Mouse (Mus musculus) neural tube, embryonic 12.5 days (tissue): Measurements from ENCODE around the gene Bcam. TPM values are rescaled to one million over a fixed set of nuclear protein-coding genes. Genes with fewer than 3 reads are reported as not detected.

ENCODE experiments used
- ATAC-seq: fragments of 200-750 bp; cut with Nextera tagmentation; 2 replicates; pipeline ENCODE4 v1.8.0; 2017; ENCODE audit warnings: low read depth, mild to moderate bottlenecking, moderate TSS enrichment, moderate library complexity; ENCODE audit not compliant: low FRiP score
- H3K27ac ChIP-seq: fragments of 300-500 bp; sonication (generic); 2 replicates; pipeline ENCODE4 v1.5.1; 2016
- H3K27me3 ChIP-seq: fragments of 300-500 bp; sonication (generic); replicated peaks from 2 replicates; pipeline ENCODE4 v1.6.1; 2016; ENCODE audit warnings: mild to moderate bottlenecking
- H3K36me3 ChIP-seq: fragments of 300-500 bp; sonication (generic); 2 replicates; pipeline ENCODE4 v1.6.1; 2016; ENCODE audit warnings: mild to moderate bottlenecking
- H3K4me1 ChIP-seq: fragments of 300-500 bp; sonication (generic); 2 replicates; pipeline ENCODE4 v1.6.1; 2016
- H3K4me2 ChIP-seq: fragments of 300-500 bp; sonication (generic); replicated peaks from 2 replicates; pipeline ENCODE4 v1.6.1; 2016; ENCODE audit warnings: mild to moderate bottlenecking
- H3K4me3 ChIP-seq: fragments of 300-500 bp; sonication (generic); 2 replicates; pipeline ENCODE4 v1.5.1; 2016
- H3K9ac ChIP-seq: fragments of 300-500 bp; sonication (generic); 2 replicates; pipeline ENCODE4 v1.6.1; 2016; ENCODE audit warnings: mild to moderate bottlenecking
- H3K9me3 ChIP-seq: fragments of 300-500 bp; sonication (generic); 2 replicates; pipeline ENCODE4 v1.6.1; 2016; ENCODE audit warnings: mild to moderate bottlenecking
- WGBS: fragments of 180-500 bp; shearing (Covaris S2); methylation state at CpG from one replicate; pipeline ENCODE4 v1.1.7; 2016; 5-methylcytosine and 5-hydroxymethylcytosine counted together
- polyA plus RNA-seq: library from polyadenylated mRNA; unstranded; fragments of >200 nt; fragmentation: Nextera tagmentation; extraction: Ambion mirVana; gene quantifications from 2 replicates; pipeline ENCODE4 v1.2.1, GENCODE M21; 2016

The Bcam gene
- polyA plus RNA-seq, 1 experiment from 2014 or later, result 15.1 TPM

DNA sequence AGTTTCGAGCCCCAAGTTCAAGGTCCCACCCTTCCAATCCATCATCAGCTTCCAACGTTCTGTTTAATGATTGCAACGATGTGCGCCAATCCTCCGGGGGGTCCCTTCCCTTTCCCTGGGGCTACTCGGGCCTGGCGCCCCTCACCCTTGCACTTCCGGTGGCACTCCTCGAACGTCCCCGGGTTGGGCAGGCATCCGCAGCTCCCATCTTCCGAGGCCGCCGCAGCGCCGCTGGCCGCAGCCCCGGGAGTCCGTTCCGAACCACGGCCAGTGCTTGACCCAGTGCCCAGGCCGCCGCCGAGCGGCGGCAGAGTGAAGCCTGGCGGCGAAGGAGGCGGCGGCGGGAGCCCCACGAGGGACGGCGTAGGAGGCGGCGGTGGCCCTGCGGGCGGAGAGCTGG is 56.0 kb downstream of the Bcam start:
- no peaks in the 10 kb centered on the region for H3K27me3 ChIP-seq
- H3K27ac ChIP-seq, result peak overlapping the region; percentile 27; the same call in 1 of the 2 replicates
- peak overlapping the region; percentile 94 for H3K4me2 ChIP-seq
- no peak for ATAC-seq
- under 1% methylated on average over 37 of the region's 39 CpGs for WGBS
- H3K9ac ChIP-seq, result peak overlapping the region; percentile 93
- peaks cover 34% of the 10 kb centered on the region for H3K36me3 ChIP-seq
- H3K9me3 ChIP-seq, result no peaks in the 10 kb centered on the region
- peaks cover 17% of the 10 kb centered on the region for H3K4me1 ChIP-seq
- H3K4me3 ChIP-seq, result peak overlapping the region; percentile 96

DNA sequence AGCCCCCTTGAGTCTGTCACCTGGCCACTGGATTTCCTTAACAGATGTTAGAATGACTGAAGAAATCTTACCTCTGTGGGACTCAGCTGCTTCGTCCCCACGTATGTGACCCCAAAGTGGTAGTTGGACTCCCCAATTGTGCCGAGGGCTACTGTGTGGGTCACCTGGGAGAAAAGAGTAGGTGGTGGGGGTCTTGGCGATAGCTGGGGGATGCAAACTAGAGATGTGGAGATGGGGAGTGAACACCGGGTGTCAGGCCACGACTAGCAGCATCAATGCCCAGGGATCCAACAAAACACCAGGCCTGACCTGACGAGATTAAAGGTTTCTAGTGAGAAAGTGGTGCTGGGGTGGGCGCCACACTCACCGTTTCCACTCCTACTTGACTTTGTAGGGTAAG is 57.2 kb downstream of the Bcam start:
- Histone ChIP-seq H3K4me2 (no peak overlapping the region), H3K27ac (no peak overlapping the region), H3K36me3 (peaks cover 40% of the 10 kb centered on the region), H3K27me3 (no peaks in the 10 kb centered on the region), H3K4me3 (no peak overlapping the region), H3K4me1 (peaks cover 17% of the 10 kb centered on the region), H3K9ac (no peak overlapping the region), H3K9me3 (no peaks in the 10 kb centered on the region)
- no peak for ATAC-seq
- 90% methylated on average over 9 of the region's 9 CpGs for WGBS

DNA sequence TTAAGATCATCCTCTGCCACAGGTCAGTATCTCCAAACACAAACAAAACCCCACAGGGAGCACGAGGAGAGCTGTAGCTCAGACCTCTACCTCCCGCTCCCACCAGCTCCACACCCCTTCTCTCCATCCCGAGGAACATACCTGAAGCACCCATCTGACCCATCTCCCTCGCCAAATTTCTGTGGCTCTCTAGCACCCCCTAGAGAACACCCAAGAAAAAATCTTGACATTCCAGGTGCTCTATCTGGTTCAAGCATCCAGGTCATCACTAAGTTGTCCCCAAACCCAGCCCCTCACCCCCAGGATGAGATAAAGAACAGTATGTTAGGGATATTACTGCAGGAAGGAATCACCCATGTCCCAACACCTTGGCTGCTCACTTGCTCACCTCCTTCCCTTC is 57.6 kb downstream of the Bcam start:
- no peaks in the 10 kb centered on the region for H3K27me3 ChIP-seq
- no peak overlapping the region for H3K9ac ChIP-seq
- H3K27ac ChIP-seq, result no peak overlapping the region
- H3K4me3 ChIP-seq, result no peak overlapping the region
- peaks cover 43% of the 10 kb centered on the region for H3K36me3 ChIP-seq
- no peak for ATAC-seq
- no peak overlapping the region for H3K4me2 ChIP-seq
- H3K4me1 ChIP-seq, result peaks cover 17% of the 10 kb centered on the region
- H3K9me3 ChIP-seq, result no peaks in the 10 kb centered on the region
- 55% methylated on average over 4 of the region's 4 CpGs for WGBS

DNA sequence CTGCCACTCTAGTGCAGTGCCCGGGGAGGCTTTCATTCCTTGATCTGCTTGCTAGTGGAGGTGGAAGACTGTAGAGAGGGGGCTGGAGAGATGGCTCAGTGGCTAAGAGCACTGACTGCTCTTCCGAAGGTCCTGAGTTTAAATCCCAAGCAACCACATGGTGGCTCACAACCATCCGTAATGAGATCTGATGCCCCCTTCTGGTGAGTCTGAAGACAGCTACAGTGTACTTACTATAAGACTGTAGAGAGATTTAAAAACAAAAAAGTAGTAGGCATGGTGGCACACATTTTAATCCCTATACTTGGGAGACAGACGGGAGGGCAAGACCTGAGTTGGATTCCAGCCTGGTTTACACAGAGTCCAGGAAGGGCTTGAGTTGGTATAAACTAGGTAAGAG is 58.4 kb downstream of the Bcam start:
- Histone ChIP-seq H3K4me3 (no peak overlapping the region), H3K9me3 (no peaks in the 10 kb centered on the region), H3K4me1 (peaks cover 17% of the 10 kb centered on the region), H3K27ac (no peak overlapping the region), H3K36me3 (peaks cover 50% of the 10 kb centered on the region), H3K4me2 (no peak overlapping the region), H3K27me3 (no peaks in the 10 kb centered on the region), H3K9ac (no peak overlapping the region)
- no peak for ATAC-seq
- 81% methylated on average over 4 of the region's 4 CpGs for WGBS

DNA sequence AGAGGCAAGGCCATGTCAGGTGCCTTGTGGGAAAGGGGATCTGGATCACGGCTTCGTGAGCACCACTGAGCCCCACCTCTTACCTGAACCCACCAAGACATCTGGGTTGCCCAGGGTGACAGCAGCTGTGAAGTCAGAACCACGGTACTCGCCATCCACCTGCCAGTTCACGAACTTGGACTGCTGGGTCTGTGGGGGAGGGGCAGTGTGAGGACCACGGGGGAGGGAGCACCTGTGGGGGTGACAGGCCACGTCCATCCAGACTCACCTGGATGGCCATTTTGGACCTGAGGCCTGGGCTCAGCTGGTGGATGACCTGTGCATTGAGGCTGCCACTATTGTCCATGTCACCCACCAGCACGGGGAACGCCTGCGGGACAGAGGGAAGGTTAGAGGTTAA is 60.2 kb downstream of the Bcam start:
- H3K9me3 ChIP-seq, result no peaks in the 10 kb centered on the region
- H3K27ac ChIP-seq, result no peak overlapping the region
- H3K27me3 ChIP-seq, result no peaks in the 10 kb centered on the region
- no peak overlapping the region for H3K9ac ChIP-seq
- peaks cover 59% of the 10 kb centered on the region for H3K36me3 ChIP-seq
- no peak for ATAC-seq
- H3K4me2 ChIP-seq, result no peak overlapping the region
- peaks cover 11% of the 10 kb centered on the region for H3K4me1 ChIP-seq
- 95% methylated on average over 10 of the region's 10 CpGs for WGBS
- H3K4me3 ChIP-seq, result no peak overlapping the region

Other genes with a start within 250 kb of the Bcam start
- gene Ppp1r37, start 207.9 kb downstream of the Bcam start, polyA plus RNA-seq, result 44.3 and 48.8 TPM in 2 replicates
- 0.30 TPM in 1 of 2 replicates, not detected in the other for gene Zfp296, start 193.7 kb downstream of the Bcam start, polyA plus RNA-seq
- gene Gemin7, start 193.4 kb downstream of the Bcam start, polyA plus RNA-seq, result 140 and 145 TPM in 2 replicates
- gene Clasrp, start 166.5 kb downstream of the Bcam start, polyA plus RNA-seq, result 70.1 and 79.0 TPM in 2 replicates
- gene Relb, start 141.6 kb downstream of the Bcam start, polyA plus RNA-seq, result 4.9 and 5.8 TPM in 2 replicates
- gene Clptm1, start 106.0 kb downstream of the Bcam start, polyA plus RNA-seq, result 104 and 112 TPM in 2 replicates
- 1.0 and 1.7 TPM in 2 replicates for gene Apoc2, start 93.1 kb downstream of the Bcam start, polyA plus RNA-seq
- gene Gm44805, start 89.6 kb downstream of the Bcam start, polyA plus RNA-seq, result not detected in 2 replicates
- gene Apoc4, start 89.5 kb downstream of the Bcam start, polyA plus RNA-seq, result not detected in 2 replicates
- 4.9 and 7.2 TPM in 2 replicates for gene Apoc1, start 78.4 kb downstream of the Bcam start, polyA plus RNA-seq
- gene Apoe, start 71.8 kb downstream of the Bcam start, polyA plus RNA-seq, result 204 and 207 TPM in 2 replicates
- 159 and 165 TPM in 2 replicates for gene Tomm40, start 55.6 kb downstream of the Bcam start, polyA plus RNA-seq
- gene Nectin2, start 20.5 kb downstream of the Bcam start, polyA plus RNA-seq, result 63.5 and 64.4 TPM in 2 replicates
- gene Cblc, start 25.8 kb upstream of the Bcam start, polyA plus RNA-seq, result 0.73 and 0.87 TPM in 2 replicates
- gene Bcl3, start 51.8 kb upstream of the Bcam start, polyA plus RNA-seq, result 1.0 and 2.1 TPM in 2 replicates
- 1.4 and 1.7 TPM in 2 replicates for gene Gm19345, start 81.0 kb upstream of the Bcam start, polyA plus RNA-seq
- not detected in 2 replicates for gene Ceacam16, start 90.3 kb upstream of the Bcam start, polyA plus RNA-seq
- gene Ceacam19, start 116.9 kb upstream of the Bcam start, polyA plus RNA-seq, result not detected in 2 replicates
- 5.9 and 6.8 TPM in 2 replicates for gene Pvr, start 150.1 kb upstream of the Bcam start, polyA plus RNA-seq
- gene Igsf23, start 179.7 kb upstream of the Bcam start, polyA plus RNA-seq, result 0.14 TPM in 1 of 2 replicates, not detected in the other
- not detected in 2 replicates for gene Ceacam20, start 194.4 kb upstream of the Bcam start, polyA plus RNA-seq
- not detected in 2 replicates for gene Nlrp9b, start 220.4 kb upstream of the Bcam start, polyA plus RNA-seq